Mouse (Mus musculus) heart, adult 2 months (tissue): Measurements from ENCODE around the gene Slc6a6. TPM values are rescaled to one million over a fixed set of nuclear protein-coding genes. Genes with fewer than 3 reads are reported as not detected.

Experiments
- DNase-seq, 2 experiments: peaks; one replicate each; pipeline ENCODE4 v3.0.0; 2021
- H3K27ac ChIP-seq: fragments of 200-600 bp; 2 replicates; pipeline ENCODE4 v1.8.1; 2022
- H3K27me3 ChIP-seq: fragments of 200-500 bp; 2 replicates; pipeline ENCODE4 v1.6.1; 2012; ENCODE audit warnings: mild to moderate bottlenecking, low read length, inconsistent platforms, mixed read lengths; ENCODE audit not compliant: control insufficient read depth, insufficient read depth
- H3K36me3 ChIP-seq: fragments of 200-500 bp; 2 replicates; pipeline ENCODE4 v1.6.1; 2012; ENCODE audit warnings: low read length, inconsistent platforms; ENCODE audit not compliant: control insufficient read depth, insufficient read depth
- H3K4me1 ChIP-seq: fragments of 200-500 bp; 2 replicates; pipeline ENCODE4 v1.6.1; 2011; ENCODE audit warnings: low read length; ENCODE audit not compliant: control insufficient read depth, insufficient read depth
- H3K4me3 ChIP-seq: fragments of 200-600 bp; 2 replicates; pipeline ENCODE4 v1.8.1; 2022
- H3K79me2 ChIP-seq: fragments of 200-500 bp; replicated peaks from 2 replicates; pipeline ENCODE4 v1.6.1; 2012; ENCODE audit warnings: mild to moderate bottlenecking, inconsistent platforms, low read length, moderate library complexity, mixed read lengths; ENCODE audit not compliant: control insufficient read depth, insufficient read depth
- H3K9ac ChIP-seq: fragments of 200-500 bp; 2 replicates; pipeline ENCODE4 v1.6.1; 2012; ENCODE audit warnings: low read depth, mild to moderate bottlenecking, control low read depth, inconsistent platforms, low read length, mixed read lengths
- CTCF ChIP-seq: fragments of 200-600 bp; IDR thresholded peaks from 2 replicates; pipeline ENCODE4 v1.8.1; 2022; ENCODE audit warnings: antibody characterized with exemption, mild to moderate bottlenecking, moderate library complexity
- EP300 ChIP-seq: fragments of 200-500 bp; IDR thresholded peaks from 2 replicates; pipeline ENCODE4 v1.6.1; 2011; ENCODE audit warnings: low read depth, low read length, control low read depth; ENCODE audit not compliant: insufficient read depth
- POLR2A ChIP-seq: fragments of 200-500 bp; IDR thresholded peaks from 2 replicates; pipeline ENCODE4 v1.6.1; 2011; ENCODE audit warnings: mild to moderate bottlenecking, low read depth, low read length, control low read depth; ENCODE audit not compliant: insufficient read depth
- WGBS: fragments of 180-500 bp; shearing (Covaris S2); methylation state at CpG from one replicate; pipeline ENCODE4 v1.1.7; 2018; 5-methylcytosine and 5-hydroxymethylcytosine counted together
- intact Hi-C: fragments of 180-260 bp; cut with DNase I; formaldehyde crosslinking; loops from one replicate; pipeline ENCODE4 v1.15.1; 2025
- polyA plus RNA-seq: library from polyadenylated mRNA; depleted of rRNA; stranded (reverse); fragments of >200 nt; gene quantifications from 2 replicates; pipeline ENCODE4 v1.2.3, GENCODE M21; 2012
- total RNA-seq, 2 experiments: library from RNA; stranded (reverse); gene quantifications; 2 replicates each; pipeline ENCODE4 v1.2.3; 2021

Slc6a6 gene
- total and polyA plus RNA-seq, 3 experiments: 56.4 to 96.9 (median 86.2) TPM

- 50% methylated on average over 9 of the region's 9 CpGs for WGBS
- H3K4me1 ChIP-seq: peaks cover 13% of the 10 kb centered on the region; the same call in 1 of the 2 replicates
These were observed 104.5 kb downstream of the Slc6a6 start for GRCm38 (mm10) chr6:91788311-91788798.

GRCm38 (mm10) chr6:91795640-91796039 is 111.8 kb downstream of the Slc6a6 start:
- intact Hi-C loops: no loop called here

More at GRCm38 (mm10) chr6:91788311-91788798, 104.5 kb downstream of the Slc6a6 start:
- TF ChIP-seq EP300 (no peak), POLR2A (no peak), CTCF (no peak)
- DNase-seq: peak in 1 of 2 experiments; percentile 55
- Histone ChIP-seq H3K79me2 (no peaks in the 10 kb centered on the region), H3K36me3 (peaks cover 4% of the 10 kb centered on the region; the same call in 1 of the 2 replicates), H3K9ac (no peak overlapping the region), H3K27ac (peak overlapping the region; percentile 54), H3K4me3 (no peak overlapping the region), H3K27me3 (no peaks in the 10 kb centered on the region)
- intact Hi-C loops: no loop called here

GRCm38 (mm10) chr6:91796064-91796463 is 112.2 kb downstream of the Slc6a6 start:
- Histone ChIP-seq H3K27ac (peak overlapping the region; percentile 79), H3K4me1 (peaks cover 4% of the 10 kb centered on the region; the same call in 1 of the 2 replicates), H3K27me3 (no peaks in the 10 kb centered on the region), H3K36me3 (no peaks in the 10 kb centered on the region), H3K79me2 (no peaks in the 10 kb centered on the region), H3K9ac (peak overlapping the region; percentile 67), H3K4me3 (peak overlapping the region; percentile 50)
- intact Hi-C loops: no loop called here
- DNase-seq: peak in 1 of 2 experiments; percentile 48
- TF ChIP-seq CTCF: no peak
- peak; percentile 92 for TF ChIP-seq POLR2A
- no peak for TF ChIP-seq EP300
- WGBS: 41% methylated on average over 9 of the region's 9 CpGs

More at GRCm38 (mm10) chr6:91795640-91796039, 111.8 kb downstream of the Slc6a6 start:
- no peak for DNase-seq
- Histone ChIP-seq H3K27ac (peak overlapping the region; percentile 79), H3K4me3 (peak overlapping the region; percentile 50), H3K79me2 (no peaks in the 10 kb centered on the region), H3K36me3 (no peaks in the 10 kb centered on the region), H3K27me3 (no peaks in the 10 kb centered on the region), H3K9ac (peak overlapping the region; percentile 67), H3K4me1 (peaks cover 4% of the 10 kb centered on the region; the same call in 1 of the 2 replicates)
- TF ChIP-seq CTCF: no peak
- TF ChIP-seq EP300: no peak
- TF ChIP-seq POLR2A: no peak
- 42% methylated on average over 3 of the region's 3 CpGs for WGBS

GRCm38 (mm10) chr6:91796736-91797135 is 112.9 kb downstream of the Slc6a6 start:
- no peak for DNase-seq
- H3K36me3 ChIP-seq: no peaks in the 10 kb centered on the region
- no peaks in the 10 kb centered on the region for H3K27me3 ChIP-seq
- TF ChIP-seq POLR2A (no peak), EP300 (no peak), CTCF (no peak)
- H3K9ac ChIP-seq: no peak overlapping the region
- H3K4me1 ChIP-seq: peaks cover 4% of the 10 kb centered on the region; the same call in 1 of the 2 replicates
- WGBS: 87% methylated on average over 4 of the region's 4 CpGs
- no peaks in the 10 kb centered on the region for H3K79me2 ChIP-seq
- no peak overlapping the region for H3K27ac ChIP-seq
- no peak overlapping the region for H3K4me3 ChIP-seq
- intact Hi-C loops: no loop called here

GRCm38 (mm10) chr6:91798496-91798895 is 114.6 kb downstream of the Slc6a6 start:
- H3K36me3 ChIP-seq: no peaks in the 10 kb centered on the region
- TF ChIP-seq EP300 (no peak), POLR2A (no peak), CTCF (no peak)
- no peaks in the 10 kb centered on the region for H3K27me3 ChIP-seq
- H3K4me1 ChIP-seq: peaks cover 3% of the 10 kb centered on the region; the same call in 1 of the 2 replicates
- WGBS: 45% methylated on average over 12 of the region's 12 CpGs
- no peaks in the 10 kb centered on the region for H3K79me2 ChIP-seq
- H3K27ac ChIP-seq: no peak overlapping the region
- no peak for DNase-seq
- intact Hi-C loops: no loop called here
- H3K4me3 ChIP-seq: no peak overlapping the region
- H3K9ac ChIP-seq: no peak overlapping the region

- no peak overlapping the region for H3K27ac ChIP-seq
- intact Hi-C loops: no loop called here
- H3K4me1 ChIP-seq: no peaks in the 10 kb centered on the region
- H3K79me2 ChIP-seq: no peaks in the 10 kb centered on the region
- WGBS: 54% methylated on average over 7 of the region's 7 CpGs
- no peak overlapping the region for H3K4me3 ChIP-seq
- H3K36me3 ChIP-seq: no peaks in the 10 kb centered on the region
- H3K27me3 ChIP-seq: no peaks in the 10 kb centered on the region
- no peak for DNase-seq
- no peak overlapping the region for H3K9ac ChIP-seq
- TF ChIP-seq EP300: no peak
- TF ChIP-seq POLR2A: no peak
- TF ChIP-seq CTCF: no peak
These were observed 120.3 kb downstream of the Slc6a6 start for GRCm38 (mm10) chr6:91804177-91804576.
